Mouse (Mus musculus): ENCODE measurements around the gene Mxd1.

DNA sequence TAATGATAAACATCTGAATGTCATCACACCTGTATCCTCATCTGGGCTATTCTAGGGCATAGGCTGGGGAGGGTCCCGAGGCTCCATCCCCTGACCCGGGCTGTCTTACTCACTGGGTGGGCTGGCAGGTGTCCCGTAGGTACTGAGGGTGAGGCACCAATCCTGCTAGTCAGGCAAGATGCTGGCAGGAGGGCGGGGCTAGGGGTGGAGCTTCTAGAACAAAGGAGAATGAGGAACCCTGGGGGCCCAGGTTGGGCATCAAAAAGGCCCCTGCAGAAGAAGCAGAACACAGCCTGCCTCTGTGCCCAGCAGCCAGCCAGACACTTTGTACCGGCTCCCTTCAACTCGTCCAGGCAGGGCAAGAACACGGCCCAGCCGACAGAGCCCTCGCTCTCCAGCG, 41.0 kb downstream of the Mxd1 start, which contains the start of gene Asprv1:
- TF ChIP-seq CTCF (IDR thresholded peaks at IDR 0.05) (no peak), POLR2A (IDR thresholded peaks at IDR 0.05; ENCODE audit: insufficient read depth, low read depth, low read length) (no peak)
